Mouse (Mus musculus) cortical plate, adult 2 months (tissue): ENCODE results near the gene Gm10134.

ENCODE experiments used
- CTCF ChIP-seq: fragments of 200-500 bp; IDR thresholded peaks from 2 replicates; pipeline ENCODE4 v1.5.1; 2011; ENCODE audit warnings: mild to moderate bottlenecking, control low read depth, low read length; ENCODE audit not compliant: insufficient read depth; ENCODE audit errors: extremely low read depth
- POLR2A ChIP-seq: fragments of 200-500 bp; IDR thresholded peaks from 2 replicates; pipeline ENCODE4 v1.6.1; 2011; ENCODE audit warnings: mild to moderate bottlenecking, low read length, control low read depth; ENCODE audit not compliant: insufficient read depth; ENCODE audit errors: extremely low read depth

- TF ChIP-seq CTCF: no peak
- no peak for TF ChIP-seq POLR2A
These were observed 38.0 kb downstream of the Gm10134 start for GRCm38 (mm10) chr2:28543894-28544293.
